Mouse (Mus musculus) kidney, adult 10 weeks (tissue): ENCODE measurements around the gene Fpr3. TPM values are rescaled to one million over a fixed set of nuclear protein-coding genes. Genes with fewer than 3 reads are reported as not detected.

Experiments used
- polyA plus RNA-seq: library from polyadenylated mRNA; stranded (reverse); fragments of 350-450 nt; fragmentation: Illumina TruSeq; extraction: RNeasy Lipid Tissue Mini Kit (QIAGEN cat#74804); gene quantifications from one replicate; pipeline ENCODE4 v1.2.3, GENCODE M21; 2014; ENCODE audit warnings: low read depth, low replicate concordance

The Fpr3 gene
- polyA plus RNA-seq: not detected

DNA sequence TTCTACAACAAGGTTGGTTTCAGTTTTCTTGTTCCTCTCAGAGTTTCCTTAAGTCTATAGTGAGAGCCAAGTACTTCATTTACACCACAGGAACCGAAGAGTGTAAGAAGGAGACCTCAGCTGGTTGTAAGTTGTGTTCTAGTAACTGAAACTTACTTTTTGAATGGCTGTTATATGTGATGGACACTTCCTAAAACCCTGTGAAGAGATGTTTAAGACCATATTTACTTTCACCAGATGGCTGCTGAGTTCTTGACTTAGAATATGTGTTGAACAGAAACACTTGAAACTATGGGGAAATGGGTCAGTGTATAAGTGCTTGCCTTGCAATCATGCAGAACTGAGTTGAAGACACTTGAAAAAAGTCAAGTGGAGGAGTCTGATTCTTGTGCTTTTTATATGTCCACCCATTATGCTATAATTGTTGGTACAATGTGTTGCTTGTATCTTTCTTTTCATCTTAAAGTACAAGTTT, at the start of gene Fpr3, which contains the start of gene Fpr2:
Gene Fpr3 (plus strand): TSS at position 79 of the 475 bp plus-strand sequence.
Gene Fpr2 (plus strand): TSS at position 51 of the 475 bp plus-strand sequence.

DNA sequence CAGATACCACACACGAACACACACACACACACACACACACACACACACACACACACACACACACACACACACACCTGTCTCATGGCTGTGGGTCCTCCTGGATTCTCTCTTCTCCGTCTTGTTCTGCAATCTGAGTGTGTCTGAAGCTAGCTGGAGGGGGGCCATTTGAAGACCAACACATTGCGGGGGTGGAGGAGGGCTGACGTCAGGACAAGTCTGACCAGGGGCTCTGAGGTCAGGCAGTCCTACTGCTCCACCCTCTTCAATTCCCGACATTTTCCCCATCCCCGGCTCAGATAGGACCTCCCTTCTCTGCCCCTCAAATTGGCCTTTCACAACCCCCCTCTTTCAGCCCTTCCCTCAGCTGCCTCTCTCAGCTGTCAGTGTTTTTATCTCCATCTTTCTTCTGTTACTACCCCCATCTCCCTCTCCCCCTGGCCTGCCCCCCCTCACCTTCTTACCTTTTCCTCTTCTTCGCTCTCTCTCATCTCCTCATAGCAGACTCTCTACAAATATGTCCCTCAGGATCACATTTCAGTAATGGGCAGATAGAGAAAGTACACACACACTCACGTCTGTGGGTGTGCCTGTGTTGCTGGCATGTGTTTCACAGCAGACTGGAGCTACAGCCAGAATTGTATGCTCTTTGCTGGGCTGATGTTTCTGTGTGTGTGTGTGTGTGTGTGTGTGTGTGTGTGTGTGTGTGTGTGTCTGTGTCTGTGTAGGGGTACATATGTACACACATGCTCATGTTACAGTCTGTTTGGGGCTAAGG, 32.4 kb upstream of the Fpr3 start, which contains the start of gene Has1:
Gene Has1 (minus strand): TSS at position 142 of the 775 bp plus-strand sequence.

DNA sequence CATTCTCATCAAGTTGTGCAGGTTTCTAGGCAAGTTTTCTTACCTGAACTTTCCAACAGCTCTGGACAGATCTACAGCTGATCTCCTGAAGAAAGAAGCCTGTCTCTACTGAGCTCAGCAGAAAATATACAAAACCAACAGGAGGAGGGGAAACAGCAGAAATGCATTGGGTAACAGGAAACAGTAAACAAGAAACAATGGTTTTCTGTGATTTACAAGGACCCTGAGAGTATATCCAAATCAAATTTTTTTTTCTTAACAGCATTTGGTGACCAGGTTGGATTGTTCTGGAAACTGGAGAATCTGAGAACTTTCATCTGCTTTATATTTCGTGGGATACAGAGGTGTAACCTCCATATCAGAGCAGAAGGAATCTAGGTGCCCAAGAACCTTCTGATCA, 3.8 kb upstream of the Fpr3 start, which contains the start of gene Fpr1:
Gene Fpr1 (minus strand): TSS at position 101 of the 400 bp plus-strand sequence.

Other genes with a start within 250 kb of the Fpr3 start
- not detected for gene Vmn2r90, start 184.1 kb upstream of the Fpr3 start, polyA plus RNA-seq
- gene Spaca6, start 60.7 kb upstream of the Fpr3 start, polyA plus RNA-seq: 23.9 TPM
- gene Has1, start 32.6 kb upstream of the Fpr3 start, polyA plus RNA-seq: not detected
- not detected for gene Fpr1, start 3.9 kb upstream of the Fpr3 start, polyA plus RNA-seq
- gene Fpr2, start within 50 bp of the Fpr3 start, polyA plus RNA-seq: not detected
- not detected for gene Fpr-rs4, start 133.9 kb downstream of the Fpr3 start, polyA plus RNA-seq
- not detected for gene Vmn2r124, start 161.6 kb downstream of the Fpr3 start, polyA plus RNA-seq
- gene Vmn2r91, start 197.2 kb downstream of the Fpr3 start, polyA plus RNA-seq: not detected